Mouse (Mus musculus): ENCODE data around the gene Zc3h13.

DNA sequence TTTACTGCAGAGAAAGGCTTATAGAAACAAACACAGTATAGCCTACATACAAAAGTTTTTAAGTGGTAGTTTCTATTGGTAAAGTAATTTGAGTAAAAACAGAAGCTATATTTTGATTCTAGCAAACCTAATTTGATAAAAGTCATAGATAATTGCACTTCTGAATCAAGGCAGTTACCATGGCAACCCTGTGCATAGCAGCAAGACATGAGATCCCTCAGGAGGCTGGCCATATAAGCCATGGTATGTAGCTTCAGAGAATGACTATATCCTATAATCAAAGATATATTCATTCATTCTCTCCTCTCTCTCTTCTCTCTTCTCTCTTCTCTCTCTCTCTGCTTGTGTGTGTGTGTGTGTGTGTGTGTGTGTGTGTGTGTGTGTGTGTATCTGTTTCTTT is 23.7 kb downstream of the Zc3h13 start:
- TF ChIP-seq CTCF (IDR thresholded peaks at IDR 0.05; ENCODE audit: control insufficient read depth, insufficient read depth, insufficient replicate concordance, low read depth, low read length), result no peak
- no peak for TF ChIP-seq POLR2A (IDR thresholded peaks at IDR 0.05; ENCODE audit: control insufficient read depth, low read depth, low read length)

Measured in testis, adult 2 months (tissue).